Mouse (Mus musculus): ENCODE results near the gene Gm47996.

The Gm47996 gene

DNA sequence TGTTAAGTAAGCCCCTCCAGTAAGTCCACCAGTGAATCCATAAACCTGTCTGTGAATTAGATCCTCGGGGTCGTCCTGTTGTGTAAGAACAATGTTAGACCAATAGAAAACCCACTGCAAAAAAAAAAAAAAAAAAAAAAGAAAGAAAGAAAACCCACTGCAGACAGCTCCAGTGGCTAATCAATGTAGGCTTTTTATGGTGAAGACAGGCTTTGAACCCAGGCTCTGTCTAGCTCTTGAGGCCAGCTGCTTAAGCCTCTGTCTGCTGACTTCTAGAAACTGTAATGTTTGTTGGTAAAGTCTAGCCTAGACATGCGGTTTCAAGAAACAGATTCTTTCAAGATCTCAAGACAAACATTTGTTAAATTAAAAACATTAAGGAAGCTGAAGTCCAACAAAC, 40.2 kb downstream of the Gm47996 start:
- DNase-seq (ENCODE audit: low read depth, low spot score): no peak

DNA sequence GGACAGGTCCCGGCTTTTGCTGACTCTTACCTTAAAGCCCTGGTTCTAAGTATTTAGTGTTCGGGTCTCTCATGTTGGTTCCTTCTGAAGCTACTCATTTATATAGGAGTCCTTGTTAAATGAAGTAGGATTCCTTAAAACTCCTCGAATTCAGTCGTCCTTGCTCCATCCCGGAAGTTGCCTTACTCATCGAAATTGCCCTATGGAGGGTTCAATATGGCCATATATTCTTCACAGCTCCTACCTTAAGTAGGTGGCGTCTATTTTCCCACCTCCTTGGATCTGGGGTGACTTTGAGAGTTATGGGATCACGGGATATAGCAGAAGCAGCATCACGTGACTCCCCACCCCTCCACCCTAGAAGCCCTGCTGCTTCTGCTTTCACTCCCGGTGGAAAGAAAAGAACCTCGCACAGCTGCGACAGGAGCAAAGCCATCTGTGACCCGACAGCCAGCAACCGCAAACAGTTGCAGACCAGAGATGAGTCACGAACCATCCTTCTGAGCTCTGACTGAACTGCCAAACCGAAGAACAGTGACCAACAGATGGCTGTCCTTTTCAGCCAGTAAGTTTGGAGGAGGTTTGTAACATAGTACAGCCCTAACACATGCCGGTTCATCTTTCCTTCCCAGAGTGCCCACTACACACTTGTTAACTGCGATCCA, 40.7 kb downstream of the Gm47996 start:
- no peak for DNase-seq (ENCODE audit: low read depth, low spot score)

DNA sequence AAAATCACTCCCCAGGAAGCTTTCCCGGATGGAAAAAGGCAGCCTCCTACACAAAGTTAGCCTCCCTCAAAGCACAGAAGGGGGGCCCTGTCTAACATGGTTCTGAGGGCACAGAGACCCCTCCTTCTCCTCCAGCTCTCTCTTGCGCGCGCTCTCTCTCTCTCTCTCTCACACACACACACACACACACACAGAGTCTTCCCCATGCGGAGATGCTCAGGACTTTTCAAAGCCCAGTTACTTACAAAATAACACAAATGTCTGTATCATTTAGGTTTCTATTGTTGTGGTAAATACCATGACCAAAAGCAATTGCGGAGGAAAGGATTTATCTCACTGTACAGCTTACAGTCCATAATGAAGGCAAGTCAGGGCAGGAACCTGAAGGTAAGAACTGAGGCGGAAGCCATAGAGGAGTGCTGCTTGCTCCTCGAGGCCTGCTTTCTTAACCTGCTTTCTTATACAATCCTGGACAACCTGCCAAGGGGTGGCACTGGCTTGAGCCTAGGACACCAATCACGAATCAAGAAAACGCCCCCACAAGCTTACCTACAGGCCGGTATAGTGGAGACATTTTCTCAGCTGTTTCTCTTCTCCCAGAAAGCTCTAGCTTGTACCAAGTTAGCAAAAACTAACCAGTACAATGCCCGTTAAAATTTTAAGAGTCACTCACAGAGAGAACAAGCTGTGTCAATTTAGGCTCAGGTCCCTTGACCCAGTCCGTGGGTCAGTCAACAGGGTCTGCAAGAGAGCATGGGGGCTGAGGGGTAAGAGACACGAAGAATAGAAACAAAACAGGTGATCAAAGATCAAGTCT, 41.5 kb downstream of the Gm47996 start:
- DNase-seq (ENCODE audit: low read depth, low spot score): no peak

DNA sequence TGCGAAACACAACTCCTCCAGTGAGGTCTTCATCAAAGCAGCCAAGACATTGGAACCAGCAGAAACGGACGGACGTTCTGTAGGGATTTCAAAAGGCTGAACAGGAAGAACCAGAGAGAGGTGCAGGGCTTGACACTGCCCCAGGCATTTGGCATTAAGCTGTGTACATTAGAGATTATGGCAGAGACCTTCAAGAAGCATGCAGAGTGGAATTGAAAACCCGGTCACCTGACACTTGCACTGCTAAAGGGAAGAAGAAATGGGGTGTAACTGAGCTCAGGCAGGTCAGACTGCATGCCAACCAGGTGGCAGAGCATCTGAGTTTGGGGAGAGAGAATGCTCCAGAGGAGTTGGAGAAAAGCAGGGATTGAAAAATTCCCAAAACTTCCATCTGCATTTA, 45.5 kb downstream of the Gm47996 start:
- DNase-seq (ENCODE audit: low read depth, low spot score): no peak

DNA sequence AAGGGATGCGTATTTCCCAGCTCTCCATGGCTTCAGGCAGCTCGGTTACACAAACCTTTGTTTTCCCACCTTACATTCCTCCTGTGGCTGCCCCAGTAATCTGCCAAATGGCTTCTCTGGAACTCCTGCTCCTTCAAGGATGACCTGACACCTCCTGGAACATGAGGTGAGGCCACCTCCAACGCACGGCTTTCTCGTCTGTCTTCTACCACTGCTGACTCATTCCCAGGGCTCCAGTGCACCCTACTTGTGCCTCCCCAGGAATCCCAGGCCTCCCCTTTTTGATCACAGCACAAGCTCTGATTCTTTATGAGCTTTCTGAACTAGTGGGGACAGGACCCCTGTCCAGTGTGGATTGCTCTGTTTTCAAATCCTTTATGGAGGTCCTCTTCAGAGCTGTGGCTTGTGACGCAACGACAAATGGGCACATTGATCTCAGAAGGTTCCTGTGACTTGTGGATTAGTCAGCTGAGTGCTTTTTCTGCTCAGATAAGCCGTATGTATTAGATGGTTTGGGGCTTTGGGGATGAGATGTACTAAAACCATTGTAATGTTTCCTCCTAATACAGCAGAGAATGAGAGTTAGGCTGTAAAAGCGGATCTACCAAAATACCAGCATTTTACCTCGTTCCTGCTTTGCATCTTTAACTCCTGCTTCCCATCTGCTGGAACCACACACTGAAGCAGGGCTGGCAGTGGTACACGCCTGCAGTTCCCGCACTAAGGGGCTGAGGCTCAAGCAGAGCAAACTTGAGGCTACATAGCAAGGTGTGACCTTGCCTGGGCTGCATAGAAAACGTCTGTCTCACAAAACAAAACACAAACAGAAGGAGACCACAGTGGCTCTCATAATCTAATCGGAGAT, 48.4 kb downstream of the Gm47996 start:
- DNase-seq (ENCODE audit: low read depth, low spot score): no peak

DNA sequence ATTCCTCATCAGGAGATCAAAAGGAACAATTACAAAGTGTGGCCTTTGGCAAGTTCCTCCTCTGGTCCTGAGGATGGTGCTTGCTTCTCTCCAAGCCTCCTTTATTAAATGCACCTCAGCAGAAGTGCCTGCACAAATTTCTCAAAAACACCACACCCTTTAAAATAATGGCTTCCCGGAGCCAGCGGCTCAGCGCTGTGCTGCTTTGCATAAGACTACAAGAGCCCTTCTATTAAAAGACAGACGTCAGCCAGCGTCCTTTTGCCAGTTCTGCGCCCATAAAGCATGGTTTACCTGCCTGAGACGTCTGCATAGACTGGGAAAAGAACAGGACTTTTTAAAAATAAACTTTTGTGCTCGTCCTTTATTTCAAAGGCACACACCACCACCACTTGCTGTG, 49.1 kb downstream of the Gm47996 start:
- DNase-seq (ENCODE audit: low read depth, low spot score): no peak

Measured in retina, postnatal 7 days (tissue).